Mouse (Mus musculus) kidney, adult 2 months (tissue): ENCODE measurements around the gene Col27a1.

Source experiments
- CTCF ChIP-seq: fragments of 200-500 bp; conservative IDR thresholded peaks from 2 replicates; pipeline ENCODE4 v1.5.1; 2011; ENCODE audit warnings: low read depth, mild to moderate bottlenecking, control low read depth, low read length, moderate library complexity, mixed read lengths; ENCODE audit not compliant: insufficient read depth, insufficient read length
- POLR2A ChIP-seq: fragments of 200-500 bp; IDR thresholded peaks from one replicate; pipeline ENCODE4 v1.6.1; 2011; ENCODE audit warnings: low read depth, low read length, control low read depth

DNA sequence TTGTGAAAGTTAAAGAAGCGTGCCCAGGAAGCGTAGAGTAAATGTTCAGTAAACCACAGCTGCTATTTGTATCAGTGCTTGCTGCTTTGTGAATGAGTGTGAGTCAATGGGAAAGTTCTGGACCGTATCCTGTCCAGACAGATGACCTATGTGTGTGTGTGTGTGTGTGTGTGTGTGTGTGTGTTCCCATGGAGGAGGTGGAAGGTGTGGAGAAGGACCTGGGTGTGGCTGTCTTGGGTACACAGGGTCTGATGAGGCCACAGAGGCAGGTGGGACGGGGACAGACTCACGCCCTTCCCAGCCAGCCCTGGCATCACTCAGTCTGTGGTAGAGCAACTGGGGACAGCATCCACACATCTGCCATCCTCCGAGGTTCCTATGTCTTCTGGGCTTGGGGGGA lies 3.7 kb downstream of the Col27a1 start:
- TF ChIP-seq CTCF (no peak), POLR2A (no peak)
